Mouse (Mus musculus): Measurements from ENCODE around the gene Hspbap1.

Gene Hspbap1

DNA sequence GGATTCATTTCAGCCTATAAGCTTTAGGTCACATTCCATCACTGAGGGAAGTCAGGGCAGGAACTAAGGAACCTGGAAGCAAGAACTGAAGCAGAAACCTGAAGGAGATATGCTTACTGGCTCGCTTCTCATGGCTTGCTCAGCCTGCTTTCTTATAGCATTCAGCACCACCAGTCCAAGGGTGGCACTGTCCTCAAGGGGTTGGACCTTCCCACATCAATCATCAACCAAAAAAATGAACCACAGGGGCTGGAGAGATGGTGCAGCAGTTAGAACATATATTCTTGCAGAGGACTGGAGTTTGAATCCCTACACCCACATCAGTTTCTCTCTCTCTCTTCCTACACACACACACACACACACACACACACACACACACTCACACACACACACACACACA is 5.2 kb upstream of the Hspbap1 start:
- no peak for DNase-seq

DNA sequence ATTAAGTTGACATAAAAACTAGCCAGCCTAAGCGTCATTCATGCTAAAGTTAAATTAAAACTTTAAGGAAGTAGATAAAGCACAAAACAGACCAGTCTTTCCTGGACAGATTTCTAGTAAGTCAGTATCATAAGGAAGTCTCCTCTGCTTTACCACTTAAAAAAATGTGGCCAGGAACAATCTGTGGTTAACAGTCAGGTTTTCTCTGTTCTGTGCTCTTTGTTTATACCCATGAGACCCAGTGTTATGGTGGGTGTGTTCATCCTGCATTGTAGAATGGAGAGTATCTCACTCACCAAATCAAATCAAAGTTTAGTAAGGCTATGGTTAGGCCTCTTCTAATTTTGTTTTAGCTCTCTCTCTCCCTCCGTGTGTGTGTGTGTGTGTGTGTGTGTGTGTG is 4.7 kb upstream of the Hspbap1 start:
- no peak for DNase-seq

DNA sequence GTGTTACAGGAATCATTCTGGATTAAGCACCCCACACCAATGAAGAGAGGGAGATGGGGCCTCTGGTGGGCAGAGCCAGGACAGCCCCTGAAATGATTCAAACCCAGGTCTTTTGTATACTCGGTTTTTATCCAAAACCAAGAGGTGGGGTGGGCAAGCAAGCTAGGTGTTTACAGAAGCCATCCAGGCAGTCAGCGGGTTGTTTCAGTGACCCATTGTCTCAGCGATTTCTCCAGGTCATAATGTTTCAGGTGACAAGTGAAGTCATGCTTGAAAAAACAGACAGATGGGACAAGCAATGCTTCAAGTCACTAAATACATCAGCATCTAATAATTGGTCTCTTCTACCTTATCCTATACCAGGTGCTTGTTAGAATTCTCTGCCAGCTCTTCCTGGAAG is 3.8 kb upstream of the Hspbap1 start:
- no peak for DNase-seq

DNA sequence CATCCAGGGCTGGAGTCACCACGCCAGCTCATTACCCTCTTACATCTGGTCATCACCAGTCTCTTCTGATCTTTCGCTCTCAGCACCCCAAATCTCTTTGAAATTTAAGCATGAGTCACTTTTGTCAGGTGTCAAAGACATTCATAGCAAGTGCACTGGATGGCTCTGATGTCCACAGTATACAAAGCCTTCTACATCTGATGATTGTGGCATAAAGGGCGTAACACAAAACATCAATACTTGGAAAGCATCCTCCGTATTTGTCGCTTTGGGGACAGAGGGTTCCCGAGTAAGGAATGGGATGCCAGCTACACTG is 1.7 kb upstream of the Hspbap1 start:
- DNase-seq: no peak

DNA sequence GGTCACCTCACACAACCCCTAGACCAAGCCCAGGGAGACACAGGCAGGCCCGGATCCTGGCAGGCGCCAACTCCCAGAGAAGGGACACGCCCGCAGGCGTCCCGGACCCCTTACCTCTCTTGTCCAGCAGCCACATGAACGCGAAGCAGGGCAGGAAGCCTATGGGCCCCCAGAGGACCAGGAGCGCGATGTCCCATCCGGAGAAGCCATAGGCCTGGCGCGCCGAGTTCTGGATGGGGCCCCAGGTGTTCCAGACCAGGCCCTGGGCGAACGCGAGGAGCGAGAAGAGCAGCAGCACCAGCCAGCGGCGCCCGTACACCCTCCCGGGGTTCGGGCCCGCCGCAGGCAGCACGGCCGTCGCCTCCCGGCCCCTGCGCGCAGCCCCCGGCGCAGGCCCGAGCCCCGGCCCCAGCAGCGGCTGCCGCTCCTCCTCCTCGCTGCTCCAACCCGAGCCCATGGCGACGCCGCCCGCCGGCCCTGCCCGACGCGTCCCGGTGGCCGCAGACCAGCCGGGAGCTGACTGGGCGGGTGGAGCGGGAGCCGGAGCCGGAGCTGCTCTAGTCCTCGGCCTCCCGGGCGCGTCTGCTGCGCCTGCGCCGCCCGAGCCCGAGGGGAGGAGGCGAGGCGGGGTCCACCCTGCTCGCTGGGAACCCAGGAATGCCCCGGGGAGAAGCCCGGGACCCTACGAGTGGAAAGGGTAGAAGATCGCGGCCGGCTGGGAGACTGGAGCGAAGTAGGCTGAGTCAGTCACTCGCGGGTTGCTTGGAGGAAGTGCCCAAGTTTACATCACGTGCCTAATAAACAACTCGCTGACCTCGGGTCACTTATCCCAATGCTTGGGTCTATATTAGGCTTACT is 1.2 kb upstream of the Hspbap1 start, which contains the start of gene Dirc2:
TSS of gene Dirc2 (minus strand) at position 572 of the 858 bp plus-strand sequence.
- peak; percentile 85 to 88 for DNase-seq

DNA sequence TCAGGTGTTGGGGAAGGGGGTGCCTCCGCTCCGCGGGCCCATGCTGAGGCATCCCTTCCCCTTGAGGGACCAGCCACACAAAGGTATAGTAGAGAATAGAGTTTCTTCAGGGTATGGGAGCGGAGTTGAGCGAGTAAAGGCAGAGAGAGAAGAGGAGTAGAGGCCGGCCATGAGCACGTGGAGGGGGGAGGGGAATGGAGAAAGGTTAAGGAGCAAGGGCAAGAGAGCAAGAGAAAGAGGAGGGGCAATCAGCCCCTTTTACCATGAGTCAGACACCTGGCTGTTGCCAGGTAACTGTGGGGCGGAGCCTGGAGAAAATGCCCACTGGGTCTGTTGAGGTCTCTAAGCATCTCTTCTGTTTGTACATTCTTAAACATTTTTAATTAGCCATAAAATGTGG is 966 bp downstream of the Hspbap1 start:
- DNase-seq: no peak

DNA sequence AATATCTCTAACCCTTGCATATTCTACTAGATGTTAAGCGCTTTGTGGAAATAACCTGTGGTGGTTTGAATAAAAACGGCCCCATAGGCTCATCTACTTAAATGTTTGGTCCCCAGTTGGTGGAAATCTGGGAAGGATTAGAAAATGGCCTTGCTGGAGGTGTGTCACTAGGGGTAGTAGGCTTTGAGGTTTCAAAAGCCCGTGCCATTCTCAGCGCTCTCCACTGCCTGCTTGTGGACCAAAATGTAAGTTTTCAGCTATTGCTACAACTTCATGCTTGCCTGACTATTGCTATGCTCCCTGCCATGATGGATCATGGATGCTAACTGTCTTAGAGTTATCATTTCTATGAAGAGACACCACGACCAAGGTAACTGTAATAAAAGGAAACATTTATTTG is 1.4 kb downstream of the Hspbap1 start:
- no peak for DNase-seq

DNA sequence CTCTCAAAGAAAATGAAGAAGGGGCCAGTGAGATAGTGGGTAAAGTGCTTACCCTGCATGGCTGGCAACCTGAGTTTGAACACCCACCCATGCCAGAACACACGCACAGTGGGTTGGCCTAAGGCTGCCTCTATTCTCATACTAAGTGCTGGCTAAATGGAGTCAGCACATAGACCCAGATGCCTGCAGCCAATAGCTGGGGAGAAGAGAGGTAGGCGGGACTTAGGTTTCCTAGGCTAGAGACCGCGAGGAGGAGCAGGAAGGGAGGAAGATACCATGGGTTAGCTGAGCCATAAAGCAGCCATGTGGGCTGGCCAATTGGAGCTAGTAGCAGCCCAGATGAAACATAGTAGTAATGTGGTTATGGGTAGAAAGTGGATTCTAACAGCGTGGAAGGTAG is 2.4 kb downstream of the Hspbap1 start:
- DNase-seq: no peak

DNA sequence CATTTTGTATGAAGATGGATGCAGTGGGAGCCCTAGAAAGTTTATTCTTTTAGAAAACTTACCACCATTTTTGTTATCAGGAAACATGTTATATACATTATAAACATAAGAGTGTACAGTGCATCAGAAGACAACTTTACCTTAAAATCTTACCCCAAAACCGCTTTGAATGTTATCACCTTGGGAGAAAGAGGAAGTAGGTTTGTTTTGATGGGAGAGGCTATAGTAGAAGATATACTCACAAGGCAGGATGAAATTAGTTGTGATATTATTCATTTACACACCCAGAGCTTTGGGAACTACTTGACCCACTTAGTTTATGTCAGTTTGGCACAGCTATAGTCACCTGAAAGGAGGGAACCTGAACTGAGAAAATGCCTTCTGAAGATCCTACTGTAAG is 5.7 kb downstream of the Hspbap1 start:
- no peak for DNase-seq

DNA sequence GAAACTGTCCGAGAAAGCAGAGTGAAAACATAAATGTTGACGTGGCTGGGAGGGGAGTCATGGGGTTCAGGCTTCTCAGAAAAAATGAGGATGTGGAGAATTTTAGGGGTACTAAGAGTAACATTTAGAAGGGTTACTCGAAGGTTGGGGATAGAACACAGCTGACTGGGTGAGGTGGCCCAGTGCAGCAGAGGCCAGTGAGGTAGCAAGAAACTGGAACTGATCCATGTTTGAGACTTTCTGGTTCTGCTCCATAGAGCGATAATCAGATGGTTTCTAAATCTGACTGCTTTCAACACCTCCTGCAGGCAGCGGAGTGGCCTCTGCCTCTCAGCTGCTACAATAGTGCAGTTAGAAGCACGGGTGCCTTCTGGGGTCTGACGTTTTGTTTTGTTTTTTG is 6.6 kb downstream of the Hspbap1 start:
- no peak for DNase-seq

DNA sequence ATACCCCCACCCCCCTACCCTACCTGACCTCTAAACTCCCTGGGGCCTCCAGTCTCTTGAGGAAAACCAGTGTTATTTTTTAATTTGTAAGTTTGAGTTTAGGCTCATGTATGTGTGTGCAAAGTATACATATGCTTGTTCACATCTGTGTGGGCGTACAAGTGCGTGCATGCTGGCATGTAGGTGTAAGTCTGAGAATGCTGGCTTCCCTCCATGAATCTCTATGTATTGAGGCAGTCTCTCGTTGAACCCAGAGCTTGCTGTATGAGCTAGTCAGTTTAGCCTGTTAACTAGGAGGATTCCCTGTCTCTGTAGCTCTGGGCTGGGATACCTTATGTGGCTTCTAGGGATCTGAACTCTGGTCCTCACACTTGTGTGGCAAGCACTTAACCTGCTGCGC is 7.6 kb downstream of the Hspbap1 start:
- DNase-seq: no peak

DNA sequence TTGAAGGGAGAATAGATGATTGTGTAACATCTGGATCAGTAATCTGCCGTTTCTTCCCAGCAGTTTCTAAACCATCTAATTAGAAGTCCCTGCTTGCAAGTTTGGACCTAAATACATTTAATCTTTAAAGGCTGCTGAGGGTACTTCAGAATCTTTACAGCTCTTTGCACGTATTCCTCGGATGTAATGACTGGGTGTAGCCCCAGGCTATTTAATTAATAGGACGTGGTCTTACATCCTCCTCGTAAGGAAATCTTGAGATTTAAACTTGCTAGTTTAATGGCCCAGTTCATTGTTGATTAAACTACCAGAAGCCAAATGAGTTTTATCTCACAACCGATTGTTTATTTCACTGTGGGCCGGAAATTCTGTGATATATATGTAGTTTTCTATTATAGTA is 9.5 kb downstream of the Hspbap1 start:
- no peak for DNase-seq

DNA sequence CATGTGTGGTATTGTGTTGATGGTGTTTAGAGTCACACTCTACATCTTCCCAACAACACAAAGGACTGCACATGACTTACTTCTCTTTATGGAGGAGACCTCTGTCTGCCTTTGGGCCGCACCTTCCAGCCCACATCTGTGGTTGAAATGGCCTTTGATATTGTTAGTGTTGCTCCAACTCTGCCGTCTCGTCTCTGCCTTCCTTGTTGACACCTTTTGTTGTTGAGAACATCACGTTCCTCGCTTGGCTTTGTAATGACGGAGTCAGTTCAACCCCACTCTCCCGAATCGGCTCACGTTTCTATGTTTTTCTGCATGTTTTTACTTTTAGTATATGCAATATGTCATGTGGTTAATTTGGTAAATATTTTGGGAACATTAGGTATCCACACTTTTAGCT is 10.9 kb downstream of the Hspbap1 start:
- no peak for DNase-seq

DNA sequence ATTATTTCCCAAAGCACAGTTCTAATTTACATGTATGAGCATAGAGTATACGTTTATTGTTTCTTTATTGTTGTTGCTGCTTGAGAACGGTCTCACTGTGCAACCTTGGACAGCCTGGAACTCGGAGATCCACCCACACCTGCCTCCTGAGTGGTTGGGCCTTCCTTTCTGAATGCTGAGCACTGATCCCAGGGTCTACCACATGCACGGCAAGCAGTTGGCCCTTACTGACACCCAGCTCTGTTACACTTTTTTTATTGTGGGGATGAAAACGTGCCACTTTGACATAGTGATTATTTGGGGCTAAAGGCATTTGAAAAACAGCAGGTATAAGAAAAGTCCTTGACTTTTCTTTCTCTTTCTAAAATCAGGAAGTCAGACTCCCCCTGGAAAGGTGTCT is 11.5 kb downstream of the Hspbap1 start:
- no peak for DNase-seq

DNA sequence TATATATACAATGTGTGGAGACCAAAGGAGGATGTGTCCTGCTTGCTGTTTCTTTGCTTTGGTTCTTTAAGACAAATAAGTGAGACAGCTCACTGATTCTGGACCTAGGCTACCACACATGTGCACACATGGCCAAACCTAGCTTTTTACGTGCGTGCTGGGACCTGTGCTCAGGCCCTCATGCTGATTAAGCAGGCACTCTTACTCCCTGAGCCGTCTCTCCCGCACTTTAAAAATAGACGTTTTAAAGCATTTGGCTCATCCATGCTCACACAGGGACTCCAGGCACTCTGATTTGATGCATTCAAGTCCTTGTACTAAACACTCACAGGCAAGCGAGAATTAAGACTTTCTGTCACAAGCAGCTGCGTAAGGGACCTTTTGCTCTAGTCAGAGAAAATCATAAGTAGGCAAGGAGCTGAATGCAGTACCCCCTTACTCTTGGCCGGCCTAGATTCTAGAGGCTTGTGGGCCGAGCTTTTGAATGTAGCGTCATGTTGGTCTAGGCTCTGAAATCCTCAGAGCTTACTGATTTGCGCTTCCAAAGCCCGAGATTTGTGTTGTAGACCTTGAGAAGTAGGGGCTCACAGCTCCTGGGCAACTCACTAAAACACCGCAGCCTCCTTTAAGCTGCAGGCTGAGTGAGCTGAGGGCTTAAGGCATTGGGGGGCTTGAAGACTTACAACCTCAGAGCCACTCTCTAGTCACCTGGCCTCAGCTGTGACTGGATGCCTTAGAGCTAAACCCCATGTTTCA is 12.5 kb downstream of the Hspbap1 start:
- DNase-seq: no peak

DNA sequence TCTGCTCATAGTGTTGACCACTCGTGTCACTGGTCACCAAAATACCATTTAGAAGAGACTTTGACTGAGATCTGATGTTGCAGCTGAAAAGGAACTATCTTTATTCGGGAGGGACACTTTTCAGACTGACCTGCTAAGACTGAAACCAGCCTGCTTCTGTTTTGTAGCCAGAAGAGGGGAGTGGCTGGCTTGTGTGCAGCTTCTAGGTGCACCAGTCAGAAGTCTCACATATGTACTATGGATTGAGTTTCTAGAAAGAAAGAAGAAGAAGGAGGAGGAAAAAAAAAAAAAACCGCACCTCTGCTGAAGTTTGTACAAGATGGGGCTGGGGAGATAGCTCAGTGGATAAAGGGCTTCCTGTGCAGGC is 13.0 kb downstream of the Hspbap1 start:
- no peak for DNase-seq

DNA sequence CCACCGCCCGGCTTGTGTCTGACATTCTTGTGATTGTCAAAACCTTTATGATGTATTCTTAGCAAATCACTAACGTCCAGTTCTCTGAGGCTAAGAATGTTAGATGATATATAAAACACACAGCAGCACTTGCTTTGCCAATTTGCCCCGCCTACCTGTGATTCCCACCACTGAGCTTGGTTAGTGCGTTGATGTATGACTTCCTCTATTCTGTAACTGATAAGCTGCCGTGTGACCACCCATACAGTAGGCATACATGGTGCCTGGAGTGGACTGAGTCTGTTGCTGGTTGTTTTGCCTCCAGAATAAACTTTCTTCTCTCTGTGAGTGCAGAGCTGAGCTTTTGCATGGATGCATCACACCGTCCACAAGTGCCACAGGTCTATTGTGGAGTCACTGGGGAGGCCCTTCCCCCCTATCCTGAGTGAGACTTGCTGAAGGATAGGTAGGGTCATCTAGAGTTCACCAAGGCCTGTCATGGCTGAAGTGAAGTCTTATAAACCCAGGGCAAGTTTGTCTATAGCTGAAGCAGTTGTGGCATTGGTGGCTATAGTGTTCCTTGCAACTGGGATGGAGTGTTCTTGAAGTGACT is 14.1 kb downstream of the Hspbap1 start:
- no peak for DNase-seq

DNA sequence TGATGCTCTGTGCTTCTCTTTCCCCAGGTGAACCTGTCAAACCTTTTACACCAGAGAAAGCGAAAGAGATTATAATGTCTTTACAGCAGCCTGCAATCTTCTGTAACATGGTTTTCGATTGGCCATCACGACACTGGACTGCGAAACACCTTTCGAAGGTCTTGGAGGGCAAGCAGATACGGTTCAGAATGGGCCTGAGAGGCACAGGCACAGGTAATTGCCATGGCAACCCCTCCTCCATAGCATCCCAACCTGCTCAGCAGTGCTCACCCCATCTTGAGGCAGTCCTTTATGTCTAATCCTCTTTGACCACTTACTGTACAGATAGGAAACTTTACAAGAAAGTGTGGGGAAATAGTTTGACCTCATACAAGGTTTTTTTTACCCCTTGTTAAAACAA is 17.0 kb downstream of the Hspbap1 start:
- no peak for DNase-seq

DNA sequence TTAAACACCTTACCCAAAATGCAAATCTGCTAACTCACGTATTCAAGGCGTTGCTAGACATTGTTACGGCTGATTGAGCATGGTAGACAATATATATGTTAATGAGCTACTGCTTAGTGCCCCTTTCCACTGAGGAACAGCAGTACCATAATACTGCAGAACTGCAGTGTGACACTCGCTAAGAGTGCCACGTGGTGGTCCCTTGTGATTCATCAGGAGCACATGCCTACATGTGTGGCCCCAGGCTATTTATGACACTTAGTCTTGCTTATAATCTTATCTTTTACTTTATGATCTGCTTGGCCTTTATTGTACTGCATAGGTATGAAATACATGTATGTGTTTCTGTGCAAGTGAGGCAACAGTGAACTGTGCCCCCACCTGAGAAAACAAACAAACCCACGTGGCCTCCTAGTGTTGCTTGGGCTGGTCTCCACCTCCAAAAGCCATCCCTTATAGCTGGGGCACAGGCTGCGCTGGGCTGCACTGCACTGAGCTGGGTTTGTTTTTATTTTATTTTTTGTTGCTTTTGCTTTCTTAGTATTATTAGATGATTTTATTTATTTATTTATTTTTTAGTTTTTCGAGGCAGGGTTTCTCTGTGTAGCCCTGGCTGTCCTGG is 17.5 kb downstream of the Hspbap1 start:
- no peak for DNase-seq

DNA sequence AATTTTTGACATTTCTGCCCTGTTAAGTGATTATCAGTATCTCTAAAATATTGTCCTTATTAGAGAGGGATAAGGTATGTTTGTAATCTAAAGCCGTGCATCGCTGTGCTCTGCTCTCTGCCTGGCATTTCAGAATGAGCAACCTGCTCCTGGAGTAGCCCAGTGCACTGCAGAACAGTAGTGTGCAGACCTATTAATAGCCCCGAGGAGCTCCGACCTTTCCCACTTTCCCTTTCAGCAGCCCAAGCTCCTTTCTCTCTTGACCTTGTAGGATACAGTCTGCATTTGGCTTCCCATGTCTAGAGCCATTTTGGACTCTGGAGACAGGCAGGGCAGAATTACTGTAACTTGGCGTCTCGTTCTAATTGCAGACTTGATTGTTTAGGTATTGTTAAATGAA is 18.2 kb downstream of the Hspbap1 start:
- no peak for DNase-seq

DNA sequence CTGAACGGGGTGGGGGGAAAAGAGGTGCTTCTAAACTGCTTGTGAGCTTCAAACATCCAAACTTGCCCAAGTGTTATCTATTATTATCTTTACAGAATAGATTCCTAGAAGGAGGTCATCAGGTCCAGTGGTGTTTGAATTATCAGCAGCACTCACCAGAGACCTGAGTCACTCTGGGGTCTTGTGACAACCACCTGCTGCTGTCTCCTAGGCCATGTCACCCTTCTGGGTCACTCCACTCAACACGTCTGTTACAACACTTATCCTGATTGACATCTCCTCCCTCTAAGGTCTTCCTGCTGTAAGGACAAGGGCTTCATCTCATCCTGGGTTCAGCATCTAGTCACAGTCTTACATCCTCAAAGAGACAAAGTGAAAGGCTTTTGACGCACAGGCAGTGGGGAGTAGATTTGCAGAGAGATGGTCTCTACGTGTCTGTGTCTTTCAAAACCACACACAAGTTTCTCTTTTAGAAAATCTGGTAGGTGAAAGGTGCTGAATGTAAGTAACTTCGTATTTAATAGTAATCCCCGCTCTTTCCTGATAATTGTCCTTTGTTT is 21.9 kb downstream of the Hspbap1 start:
- no peak for DNase-seq

DNA sequence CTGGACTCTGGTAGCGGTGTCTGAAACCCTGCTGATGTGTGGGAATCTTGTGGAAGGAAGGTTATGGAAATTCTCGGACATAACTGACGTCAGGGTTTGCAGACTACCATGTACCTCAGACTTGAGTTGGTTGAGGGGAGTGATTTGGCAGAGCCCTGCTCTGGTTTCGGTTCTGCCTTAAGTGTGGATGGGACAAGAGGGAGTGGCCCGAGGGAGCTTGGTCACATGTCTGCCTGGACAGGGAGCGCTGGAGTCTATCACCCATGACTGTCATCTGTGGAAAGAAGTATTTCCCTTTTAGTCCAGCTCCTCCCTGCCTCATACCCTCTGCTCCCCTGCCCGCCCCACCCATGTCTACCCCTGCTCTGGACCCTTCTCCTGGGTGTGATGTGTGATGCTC is 32.0 kb downstream of the Hspbap1 start:
- no peak for DNase-seq

DNA sequence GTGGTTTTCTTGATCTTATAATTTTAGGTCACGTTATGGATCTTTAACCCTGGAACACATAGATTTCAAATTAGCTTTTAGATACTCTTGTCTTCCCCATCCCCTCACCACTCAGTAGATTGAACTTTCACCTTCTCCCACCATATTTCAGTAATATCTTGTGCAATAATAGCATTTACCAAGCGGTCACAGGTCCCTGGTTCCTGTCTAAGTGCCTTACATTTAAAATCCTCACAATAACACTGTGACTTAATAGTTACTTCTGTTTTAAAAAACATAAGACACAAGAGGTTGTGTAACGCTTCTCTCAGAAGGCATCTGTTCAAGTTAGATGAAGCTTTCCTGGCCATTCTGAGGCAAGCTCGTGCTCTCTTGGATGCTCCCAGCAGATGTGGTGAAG is 33.5 kb downstream of the Hspbap1 start:
- DNase-seq: no peak

Data from cerebellum, postnatal 25 days (tissue).